Mouse (Mus musculus) erythroblast, embryonic 14.5 days (primary cell): Measurements from ENCODE around the gene Cdip1. TPM values are rescaled to one million over a fixed set of nuclear protein-coding genes. Genes with fewer than 3 reads are reported as not detected.
"Not testable (repeated sequence)": the region's sequence is repeated elsewhere in the genome, so short reads cannot be mapped to it uniquely, and the experiment has no call there.

Experiments used
- H3K27me3 ChIP-seq: 2 replicates; pipeline ENCODE4 v1.6.1; 2012; ENCODE audit warnings: inconsistent platforms; ENCODE audit not compliant: control insufficient read depth
- H3K36me3 ChIP-seq: 2 replicates; pipeline ENCODE4 v1.6.1; 2012; ENCODE audit warnings: mild to moderate bottlenecking, inconsistent platforms; ENCODE audit not compliant: control insufficient read depth
- H3K4me1 ChIP-seq: 2 replicates; pipeline ENCODE4 v1.6.1; 2012; ENCODE audit warnings: inconsistent platforms; ENCODE audit not compliant: control insufficient read depth
- H3K4me3 ChIP-seq: replicated peaks from 2 replicates; pipeline ENCODE3; 2012; ENCODE audit warnings: moderate library complexity, mild to moderate bottlenecking, inconsistent platforms
- H3K9me3 ChIP-seq: 2 replicates; pipeline ENCODE4 v1.6.1; 2012; ENCODE audit warnings: low read length, inconsistent platforms, mixed read lengths; ENCODE audit not compliant: control insufficient read depth
- GATA1 ChIP-seq: IDR thresholded peaks from 2 replicates; pipeline ENCODE4 v1.6.1; 2012; ENCODE audit warnings: low read length, inconsistent platforms, mixed read lengths
- TAL1 ChIP-seq: IDR thresholded peaks from 3 replicates; pipeline ENCODE4 v1.6.1; 2012; ENCODE audit warnings: low read length, inconsistent platforms, mixed read lengths
- polyA plus RNA-seq: library from polyadenylated mRNA; stranded (reverse); fragments of >175 nt; gene quantifications from 2 replicates; pipeline ENCODE4 v1.2.3, GENCODE M21; 2012

Gene Cdip1
- polyA plus RNA-seq = 0.93 and 0.95 TPM in 2 replicates

DNA sequence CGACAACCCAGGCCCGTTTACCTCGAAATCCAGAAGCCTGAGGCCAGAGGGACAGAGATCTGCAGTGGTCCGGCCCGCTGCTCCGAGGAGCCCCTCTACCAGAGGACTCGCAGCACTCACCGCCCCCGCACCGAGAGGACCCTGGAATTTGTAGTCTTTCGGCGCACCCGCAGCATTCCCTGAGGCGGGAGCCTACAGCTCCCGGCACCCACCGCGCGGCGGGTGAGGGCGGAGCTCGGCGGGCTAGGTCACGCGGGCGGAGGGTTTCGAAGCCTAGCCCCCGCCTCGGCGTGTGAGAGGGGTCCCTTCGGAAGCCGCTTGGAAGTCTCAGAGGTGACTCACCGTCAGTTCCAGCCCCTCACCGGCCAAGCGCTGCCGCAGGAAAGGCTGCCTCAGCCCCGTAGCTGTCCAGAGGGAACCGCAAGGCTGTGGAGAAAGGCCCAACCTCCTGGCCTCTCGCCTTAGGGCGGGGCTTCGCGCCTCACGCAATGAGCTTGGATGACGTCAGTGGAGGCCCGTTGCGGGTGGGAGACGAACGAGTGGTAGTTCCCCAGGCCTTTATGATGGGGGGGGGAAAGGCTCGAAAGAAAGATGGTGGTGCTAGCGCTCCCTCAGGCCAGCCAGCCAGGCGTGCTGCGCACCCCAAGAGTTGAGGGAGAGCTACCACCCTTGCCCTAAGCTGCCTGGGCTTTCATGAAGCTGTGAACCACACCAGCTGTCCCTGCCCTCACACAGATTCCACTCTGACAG, at the start of gene Cdip1:
TSS of gene Cdip1 (minus strand) at position 483 of the 750 bp plus-strand sequence.
- TF ChIP-seq GATA1 (no peak), TAL1 (no peak)
- Histone ChIP-seq H3K9me3 (no peaks in the 10 kb centered on the region), H3K4me3 (peak within 1 kb of the TSS; percentile 74), H3K27me3 (no peaks in the 10 kb centered on the region), H3K36me3 (no peaks in the 10 kb centered on the region), H3K4me1 (peaks cover 18% of the 10 kb centered on the region)

DNA sequence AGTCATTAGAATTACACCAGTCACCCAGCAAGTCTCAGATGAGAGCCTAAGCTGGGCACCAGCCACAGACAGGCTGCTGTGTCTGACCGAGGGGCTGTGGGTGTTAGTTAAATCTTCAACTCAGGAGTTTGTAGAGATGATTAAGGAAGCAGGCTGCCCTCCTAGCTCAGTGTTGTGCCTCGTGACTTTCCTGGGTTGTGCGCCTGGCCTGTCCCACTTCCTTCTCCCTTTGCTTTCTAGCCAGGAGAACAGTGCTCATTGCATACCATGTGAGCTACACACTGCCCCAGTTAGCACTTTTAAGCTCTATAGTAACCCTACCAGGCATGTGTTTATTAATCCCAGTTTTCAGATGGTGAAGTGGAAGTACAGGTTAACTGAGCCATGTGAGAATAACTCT, 49.5 kb upstream of the Cdip1 start:
- Histone ChIP-seq H3K4me3 (no peak overlapping the region), H3K9me3 (no peaks in the 10 kb centered on the region), H3K36me3 (no peaks in the 10 kb centered on the region), H3K27me3 (no peaks in the 10 kb centered on the region), H3K4me1 (no peaks in the 10 kb centered on the region)
- no peak for TF ChIP-seq TAL1
- TF ChIP-seq GATA1 = no peak

DNA sequence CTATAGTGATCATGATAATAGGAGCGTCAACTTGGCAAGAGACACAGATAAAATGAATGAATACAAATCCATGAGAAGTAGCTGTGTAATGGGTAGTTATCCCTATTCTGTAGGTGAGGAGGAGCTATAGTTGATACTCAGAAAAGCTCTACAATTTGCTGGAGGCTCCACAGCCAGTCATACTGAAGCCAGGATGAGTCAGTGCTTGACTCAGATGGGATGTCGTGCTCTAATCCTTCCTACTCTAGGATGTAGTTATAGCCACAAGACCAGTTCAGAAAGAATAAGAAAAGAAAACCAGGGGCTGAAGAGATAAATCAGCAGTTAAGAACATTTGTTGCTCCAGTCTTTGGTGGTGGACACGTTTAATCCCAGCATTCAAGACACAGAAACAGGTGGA, 47.5 kb upstream of the Cdip1 start:
- no peaks in the 10 kb centered on the region for H3K9me3 ChIP-seq
- no peak for TF ChIP-seq TAL1
- TF ChIP-seq GATA1 = no peak
- H3K4me3 ChIP-seq = no peak overlapping the region
- no peaks in the 10 kb centered on the region for H3K36me3 ChIP-seq
- no peaks in the 10 kb centered on the region for H3K4me1 ChIP-seq
- H3K27me3 ChIP-seq = no peaks in the 10 kb centered on the region

DNA sequence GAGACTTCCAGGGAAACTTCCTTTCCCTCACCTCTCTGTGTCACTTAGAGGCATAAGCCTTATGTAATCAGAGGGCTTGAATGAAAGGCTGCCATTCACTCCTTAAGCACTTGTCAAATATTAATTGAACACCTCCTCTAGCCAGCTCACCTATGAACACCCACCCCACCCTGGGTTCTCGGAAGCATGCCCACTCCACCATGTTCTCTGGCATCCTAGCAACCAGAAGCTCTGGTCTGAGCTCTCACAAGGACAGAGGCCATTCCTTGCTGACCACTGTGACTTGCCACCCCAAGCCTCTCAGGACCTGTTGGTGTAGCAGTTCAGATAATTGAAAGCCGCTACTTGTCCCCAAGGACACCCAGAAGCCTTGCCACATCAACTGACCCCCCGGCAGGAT, 45.1 kb upstream of the Cdip1 start, which contains the start of gene 4930562C15Rik:
TSS of gene 4930562C15Rik (plus strand) at position 226 of the 400 bp plus-strand sequence.
- TF ChIP-seq TAL1 = no peak
- no peak for TF ChIP-seq GATA1
- Histone ChIP-seq H3K4me3 (no peak within 1 kb of the TSS), H3K36me3 (no peaks in the 10 kb centered on the region), H3K27me3 (no peaks in the 10 kb centered on the region), H3K9me3 (no peaks in the 10 kb centered on the region), H3K4me1 (peaks cover 12% of the 10 kb centered on the region)

DNA sequence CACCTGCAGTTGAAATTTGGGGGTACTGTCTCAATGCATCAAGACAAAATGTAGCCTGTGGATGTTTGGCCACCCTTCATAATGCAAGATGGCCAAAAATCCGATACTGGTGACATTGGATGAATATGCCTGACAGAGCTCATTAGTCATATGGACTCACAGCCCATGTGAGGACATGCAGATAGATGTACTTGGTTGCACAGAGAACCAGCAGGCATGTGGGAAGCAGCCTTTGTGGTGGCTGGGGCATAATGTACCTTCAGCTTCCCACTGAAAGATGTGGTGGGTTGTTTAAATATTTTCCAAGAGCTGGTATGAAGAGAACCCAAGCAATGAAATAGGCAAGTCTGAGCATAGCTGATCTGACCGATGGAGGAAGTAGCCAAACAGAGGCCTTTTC, 43.8 kb upstream of the Cdip1 start:
- H3K36me3 ChIP-seq = no peaks in the 10 kb centered on the region
- TF ChIP-seq GATA1 (no peak), TAL1 (no peak)

DNA sequence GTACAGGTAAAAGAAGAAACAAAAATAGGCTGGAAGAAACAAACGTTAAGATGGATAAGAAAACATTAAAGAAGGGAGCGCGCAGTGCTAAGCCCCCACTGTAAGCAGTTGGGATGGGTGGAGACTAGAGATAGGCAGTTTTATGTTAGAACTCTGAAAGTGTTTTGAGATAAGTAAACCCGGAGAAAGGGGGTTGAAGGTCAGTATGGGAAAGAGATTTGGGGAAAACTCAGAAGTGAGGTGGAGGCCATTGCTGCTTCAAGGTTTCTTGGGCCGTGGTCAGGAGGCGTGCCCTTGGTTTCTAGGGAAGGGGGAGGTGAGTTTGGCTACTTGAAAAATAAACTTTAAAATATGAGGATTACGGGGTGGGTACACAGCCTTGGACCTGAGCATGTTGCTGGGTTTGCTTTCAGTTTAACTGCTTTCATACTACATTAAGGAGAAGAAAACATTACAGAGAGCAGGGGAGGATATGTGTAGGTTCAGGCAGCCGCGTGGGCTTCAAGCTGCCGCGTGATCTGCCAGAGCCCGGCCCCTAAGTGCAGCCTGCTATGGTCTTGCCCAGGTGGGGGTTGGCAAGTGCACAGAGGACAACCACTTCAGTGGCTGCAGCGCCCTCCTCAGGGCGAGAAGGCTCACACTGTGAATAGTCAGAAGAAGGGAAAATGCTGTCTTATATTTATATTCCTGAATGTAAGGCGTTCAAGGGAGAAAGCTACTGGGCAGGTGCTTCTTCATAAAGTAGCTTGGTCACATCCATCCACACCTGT, 41.7 kb upstream of the Cdip1 start:
- H3K36me3 ChIP-seq = no peaks in the 10 kb centered on the region
- no peaks in the 10 kb centered on the region for H3K27me3 ChIP-seq
- no peak overlapping the region for H3K4me3 ChIP-seq
- H3K9me3 ChIP-seq = no peaks in the 10 kb centered on the region
- peaks cover 12% of the 10 kb centered on the region for H3K4me1 ChIP-seq
- TF ChIP-seq TAL1 (no peak), GATA1 (no peak)

More for the DNA sequence above, 43.8 kb upstream of the Cdip1 start:
- H3K27me3 ChIP-seq = no peaks in the 10 kb centered on the region
- H3K4me1 ChIP-seq = peaks cover 12% of the 10 kb centered on the region
- no peaks in the 10 kb centered on the region for H3K9me3 ChIP-seq
- no peak overlapping the region for H3K4me3 ChIP-seq

DNA sequence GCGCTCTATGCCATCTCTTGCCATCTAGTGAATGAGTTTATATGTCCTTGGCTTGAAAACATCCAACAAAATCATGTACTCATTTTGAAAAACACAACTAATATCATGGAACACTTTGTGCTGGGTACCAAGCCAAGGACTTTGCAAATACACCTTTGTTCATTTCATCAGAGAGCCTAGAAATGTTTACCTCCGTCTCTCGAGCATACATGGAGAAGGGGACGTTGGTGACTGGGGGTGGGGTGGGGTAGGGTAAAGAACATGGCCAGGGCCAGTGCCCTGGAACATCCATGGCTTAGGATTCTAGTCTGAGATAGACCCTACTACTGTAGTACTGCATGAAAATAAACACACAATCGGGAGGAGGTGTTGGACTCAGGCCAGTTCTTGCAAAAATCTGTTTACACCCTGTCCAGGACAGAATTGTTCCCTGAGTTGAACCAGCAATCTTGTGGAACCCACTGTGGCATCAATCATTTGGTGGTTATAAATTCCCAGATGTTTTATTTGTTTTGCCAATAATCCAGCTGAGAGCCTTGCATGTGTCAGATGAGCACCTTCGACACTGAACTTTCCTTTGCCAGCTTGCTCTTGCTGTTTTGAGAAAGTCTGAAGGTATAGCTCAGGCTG, 39.3 kb upstream of the Cdip1 start:
- Histone ChIP-seq H3K4me3 (no peak overlapping the region), H3K36me3 (no peaks in the 10 kb centered on the region), H3K9me3 (no peaks in the 10 kb centered on the region), H3K27me3 (no peaks in the 10 kb centered on the region), H3K4me1 (peaks cover 12% of the 10 kb centered on the region)
- TF ChIP-seq TAL1 (no peak), GATA1 (no peak)

DNA sequence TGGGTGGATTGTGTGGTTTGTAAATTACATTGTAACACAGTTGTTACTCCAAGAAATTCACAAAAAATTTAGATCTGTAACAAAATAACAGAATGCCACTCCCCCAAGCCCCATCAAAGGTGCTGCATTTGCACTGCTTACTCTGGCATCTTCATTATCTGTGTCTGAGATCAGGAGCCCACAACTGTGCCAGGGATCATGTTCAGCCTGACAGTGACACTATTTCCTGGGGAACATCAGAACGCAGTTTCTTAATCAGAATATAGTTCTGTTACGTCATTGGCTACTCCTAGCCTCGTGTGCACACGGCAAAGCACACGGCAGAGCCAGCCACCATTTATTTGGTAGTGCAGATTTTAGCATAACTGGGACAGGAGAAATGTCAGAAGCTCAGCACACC, 37.5 kb upstream of the Cdip1 start:
- Histone ChIP-seq H3K4me1 (peaks cover 12% of the 10 kb centered on the region), H3K36me3 (no peaks in the 10 kb centered on the region), H3K4me3 (no peak overlapping the region), H3K27me3 (no peaks in the 10 kb centered on the region), H3K9me3 (no peaks in the 10 kb centered on the region; the same call in 1 of the 2 replicates)
- TF ChIP-seq GATA1 = no peak
- no peak for TF ChIP-seq TAL1

DNA sequence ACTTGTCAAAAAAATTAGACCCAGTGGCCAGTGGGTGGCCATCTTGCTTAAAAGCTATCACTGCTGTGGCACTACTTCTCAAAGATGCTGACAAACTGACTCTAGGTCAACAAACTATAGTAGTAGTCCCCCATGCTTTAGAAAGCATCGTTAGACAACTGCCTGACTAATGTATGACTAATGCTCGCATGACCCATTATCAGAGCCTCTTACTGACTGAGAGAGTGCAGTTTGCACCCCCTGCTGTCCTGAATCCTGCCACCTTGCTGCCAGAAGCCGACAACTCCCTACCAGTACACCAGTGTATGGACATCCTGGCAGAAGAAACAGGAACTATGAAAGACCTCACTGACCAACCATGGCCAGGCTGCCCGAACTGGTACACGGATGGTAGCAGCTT, 34.4 kb upstream of the Cdip1 start:
- H3K4me3 ChIP-seq = not testable (repeated sequence)

More for the DNA sequence above, 34.4 kb upstream of the Cdip1 start:
- H3K9me3 ChIP-seq = peaks cover 16% of the 10 kb centered on the region
- not testable (repeated sequence) for H3K27me3 ChIP-seq, H3K4me1 ChIP-seq, H3K36me3 ChIP-seq
